In the genomic region with DNA sequence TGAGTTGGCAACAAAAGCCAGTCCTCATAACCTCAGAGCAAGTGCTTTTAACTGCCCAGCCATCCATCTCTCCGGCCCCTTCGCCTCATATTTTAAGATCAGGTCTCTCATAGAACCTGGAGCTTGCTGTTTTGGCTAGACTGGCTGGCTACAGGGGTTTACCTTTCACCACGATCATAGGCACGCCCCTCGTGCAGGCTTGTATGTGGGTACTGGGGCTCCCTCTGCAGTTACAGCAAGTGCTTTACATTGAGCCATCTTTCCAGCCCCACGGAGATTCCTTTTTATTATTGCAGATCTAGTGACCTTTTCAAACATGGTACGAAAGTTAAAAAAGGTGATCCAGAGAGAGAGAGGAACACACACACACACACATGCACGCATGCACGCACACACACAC, we compare ENCODE assay signal across 25 mouse cellular contexts. TPM values are rescaled to one million over a fixed set of nuclear protein-coding genes. Genes with fewer than 3 reads are reported as not detected.
DNase-seq lines count a peak whose midpoint lies in the region; ATAC-seq and TF ChIP-seq lines count a peak whose summit lies in the region.
"Had no signal": no experiment of that assay in that cellular context is flagged by ENCODE, and none has a peak within 500 bp of the region (broad histone marks: within the 10 kb centered on the region; RNA-seq: fewer than 3 reads in every experiment).

No protein-coding gene starts in this region.

- no peak for ATAC-seq in embryonic facial prominence, embryonic 11.5 days (replicated peaks; ENCODE audit: insufficient number of reproducible peaks, low FRiP score, low TSS enrichment, low read depth)
- no peak for ATAC-seq in intestine, embryonic 15.5 days
- ATAC-seq in intestine, embryonic 16.5 days = no peak
- ATAC-seq in midbrain, postnatal 0 days (ENCODE audit: low FRiP score) = no peak
- no peak for ATAC-seq in kidney, embryonic 16.5 days (ENCODE audit: low FRiP score, low TSS enrichment)
- ATAC-seq: activated CD4-positive, CD25-positive, alpha-beta regulatory T cell, adult 4 months; liver, embryonic 12.5 days; Patski had no signal

- H3K9ac ChIP-seq in embryonic facial prominence, embryonic 11.5 days (replicated peaks; ENCODE audit: low read length) = no peak overlapping the region
- no peak overlapping the region for H3K9ac ChIP-seq in intestine, embryonic 15.5 days
- H3K9ac ChIP-seq in intestine, embryonic 16.5 days (ENCODE audit: low read depth, low read length) = no peak overlapping the region
- H3K9ac ChIP-seq in midbrain, postnatal 0 days (replicated peaks; ENCODE audit: low read length, poor library complexity, severe bottlenecking) = no peak overlapping the region
- no peak overlapping the region for H3K9ac ChIP-seq in kidney, embryonic 16.5 days (replicated peaks; ENCODE audit: low read length)
- H3K9ac ChIP-seq: forebrain, embryonic 12.5 days; heart, embryonic 12.5 days; liver, embryonic 12.5 days had no signal

- WGBS in embryonic facial prominence, embryonic 11.5 days = 64% methylated on average over 9 of the region's 9 CpGs
- 68% methylated on average over 9 of the region's 9 CpGs for whole genome bisulfite sequencing in embryonic facial prominence, embryonic 10.5 days
- WGBS in intestine, embryonic 15.5 days = 59% methylated on average over 9 of the region's 9 CpGs
- WGBS in intestine, embryonic 16.5 days = 54% methylated on average over 9 of the region's 9 CpGs
- 76% methylated on average over 9 of the region's 9 CpGs for WGBS in midbrain, postnatal 0 days
- WGBS in midbrain, embryonic 10.5 days = 68% methylated on average over 9 of the region's 9 CpGs
- WGBS in kidney, embryonic 16.5 days = 55% methylated on average over 9 of the region's 9 CpGs

- no peak overlapping the region for H3K4me3 ChIP-seq in embryonic facial prominence, embryonic 11.5 days (ENCODE audit: low read depth, low read length)
- H3K4me3 ChIP-seq in embryonic facial prominence, embryonic 10.5 days = no peak overlapping the region
- H3K4me3 ChIP-seq in intestine, embryonic 15.5 days (replicated peaks) = no peak overlapping the region
- no peak overlapping the region for H3K4me3 ChIP-seq in intestine, embryonic 16.5 days (ENCODE audit: low read length)
- H3K4me3 ChIP-seq in midbrain, postnatal 0 days (ENCODE audit: low read depth, low read length) = no peak overlapping the region
- no peak overlapping the region for H3K4me3 ChIP-seq in midbrain, embryonic 10.5 days
- H3K4me3 ChIP-seq in kidney, embryonic 16.5 days (ENCODE audit: low read length) = no peak overlapping the region
- H3K4me3 ChIP-seq: forebrain, embryonic 12.5 days; heart, embryonic 12.5 days; limb, embryonic 10.5 days; liver, embryonic 12.5 days had no signal

- H3K4me1 ChIP-seq in embryonic facial prominence, embryonic 11.5 days (ENCODE audit: control insufficient read depth, insufficient read depth, low read length) = no peaks in the 10 kb centered on the region
- peaks cover 30% of the 10 kb centered on the region for H3K4me1 ChIP-seq in embryonic facial prominence, embryonic 10.5 days
- H3K4me1 ChIP-seq in intestine, embryonic 15.5 days (replicated peaks) = no peaks in the 10 kb centered on the region
- no peaks in the 10 kb centered on the region for H3K4me1 ChIP-seq in intestine, embryonic 16.5 days (ENCODE audit: control insufficient read depth, insufficient read depth, low read length)
- H3K4me1 ChIP-seq in midbrain, postnatal 0 days (ENCODE audit: insufficient read depth, low read length) = no peaks in the 10 kb centered on the region
- peaks cover 17% of the 10 kb centered on the region for H3K4me1 ChIP-seq in midbrain, embryonic 10.5 days
- peaks cover 4% of the 10 kb centered on the region for H3K4me1 ChIP-seq in kidney, embryonic 16.5 days (ENCODE audit: insufficient read depth, low read length)
- H3K4me1 ChIP-seq: forebrain, embryonic 12.5 days had no signal

- H3K27ac ChIP-seq in embryonic facial prominence, embryonic 11.5 days (replicated peaks; ENCODE audit: low read depth, low read length) = no peak overlapping the region
- no peak overlapping the region for H3K27ac ChIP-seq in embryonic facial prominence, embryonic 10.5 days (replicated peaks)
- no peak overlapping the region for H3K27ac ChIP-seq in intestine, embryonic 15.5 days
- H3K27ac ChIP-seq in intestine, embryonic 16.5 days (ENCODE audit: low read length) = no peak overlapping the region
- H3K27ac ChIP-seq in midbrain, postnatal 0 days (ENCODE audit: low read depth, low read length) = no peak overlapping the region
- no peak overlapping the region for H3K27ac ChIP-seq in midbrain, embryonic 10.5 days (replicated peaks)
- H3K27ac ChIP-seq in kidney, embryonic 16.5 days (ENCODE audit: low read length) = no peak overlapping the region
- H3K27ac ChIP-seq: forebrain, embryonic 12.5 days; limb, embryonic 10.5 days; liver, embryonic 12.5 days had no signal

- H3K4me2 ChIP-seq in embryonic facial prominence, embryonic 11.5 days (ENCODE audit: low read depth, low read length) = no peak overlapping the region
- 0 out of 2 replicates have a peak overlapping the region, but pooled peaks have one; percentile 7 for H3K4me2 ChIP-seq in intestine, embryonic 15.5 days (replicated peaks)
- H3K4me2 ChIP-seq in intestine, embryonic 16.5 days (ENCODE audit: low read depth, low read length) = no peak overlapping the region
- no peak overlapping the region for H3K4me2 ChIP-seq in midbrain, postnatal 0 days (ENCODE audit: low read depth, low read length, poor library complexity, severe bottlenecking)
- H3K4me2 ChIP-seq in kidney, embryonic 16.5 days (replicated peaks; ENCODE audit: low read depth, low read length) = no peak overlapping the region
- H3K4me2 ChIP-seq: forebrain, embryonic 12.5 days; heart, embryonic 12.5 days; liver, embryonic 12.5 days had no signal

- no peaks in the 10 kb centered on the region for H3K36me3 ChIP-seq in embryonic facial prominence, embryonic 11.5 days (replicated peaks; ENCODE audit: control insufficient read depth, insufficient read depth, low read depth, low read length)
- no peaks in the 10 kb centered on the region for H3K36me3 ChIP-seq in embryonic facial prominence, embryonic 10.5 days (replicated peaks)
- H3K36me3 ChIP-seq in intestine, embryonic 15.5 days = no peaks in the 10 kb centered on the region
- no peaks in the 10 kb centered on the region for H3K36me3 ChIP-seq in intestine, embryonic 16.5 days (ENCODE audit: control insufficient read depth, insufficient read depth, low read length)
- no peaks in the 10 kb centered on the region for H3K36me3 ChIP-seq in midbrain, postnatal 0 days (ENCODE audit: insufficient read depth, low read length)
- no peaks in the 10 kb centered on the region for H3K36me3 ChIP-seq in midbrain, embryonic 10.5 days
- H3K36me3 ChIP-seq in kidney, embryonic 16.5 days (ENCODE audit: insufficient read depth, low read length) = no peaks in the 10 kb centered on the region
- H3K36me3 ChIP-seq: forebrain, embryonic 12.5 days; heart, embryonic 12.5 days; limb, embryonic 10.5 days; liver, embryonic 12.5 days had no signal

- DNase-seq in embryonic facial prominence, embryonic 11.5 days (ENCODE audit: low spot score) = peak; percentile 29
- no peak for DNase-seq in embryonic facial prominence, embryonic 10.5 days (ENCODE audit: low spot score)
- DNase-seq in midbrain, postnatal 0 days (ENCODE audit: low spot score) = peak; percentile 21
- no peak for DNase-seq in midbrain, embryonic 10.5 days (ENCODE audit: low spot score)
- DNase-seq in left cerebral cortex, postnatal 10 days (ENCODE audit: extremely low spot score in 1 of 2, low spot score in 2 of 2) = no peak
- DNase-seq: adrenal gland, postnatal 25 days; cerebellum, adult 2 months; gastrocnemius, postnatal 36 days; heart, postnatal 36 days; kidney, adult 2 months; kidney, postnatal 4 days; right cerebral cortex, postnatal 4 days; thymus, postnatal 25 days had no signal

- H3K27me3 ChIP-seq in embryonic facial prominence, embryonic 11.5 days (ENCODE audit: control insufficient read depth, insufficient read depth, low read length) = no peaks in the 10 kb centered on the region
- peaks cover 11% of the 10 kb centered on the region; the same call in 1 of the 2 replicates for H3K27me3 ChIP-seq in embryonic facial prominence, embryonic 10.5 days (replicated peaks; ENCODE audit: low read depth, poor library complexity, severe bottlenecking)
- H3K27me3 ChIP-seq in intestine, embryonic 15.5 days (replicated peaks) = no peaks in the 10 kb centered on the region
- no peaks in the 10 kb centered on the region for H3K27me3 ChIP-seq in intestine, embryonic 16.5 days (replicated peaks; ENCODE audit: control insufficient read depth, insufficient read depth, low read length)
- H3K27me3 ChIP-seq in midbrain, postnatal 0 days (ENCODE audit: insufficient read depth, low read length) = no peaks in the 10 kb centered on the region
- H3K27me3 ChIP-seq in midbrain, embryonic 10.5 days (ENCODE audit: low read depth, poor library complexity, severe bottlenecking) = 0 out of 2 replicates have a peak, but pooled peaks cover 18% of the 10 kb centered on the region
- no peaks in the 10 kb centered on the region for H3K27me3 ChIP-seq in kidney, embryonic 16.5 days (ENCODE audit: insufficient read depth, low read length)
- H3K27me3 ChIP-seq: heart, embryonic 12.5 days; Patski had no signal

- peak; percentile 38 for TF ChIP-seq CTCF in midbrain, postnatal 0 days (IDR thresholded peaks at IDR 0.05)

- H3K9me3 ChIP-seq in embryonic facial prominence, embryonic 11.5 days (replicated peaks; ENCODE audit: control insufficient read depth, low read length) = no peaks in the 10 kb centered on the region
- no peaks in the 10 kb centered on the region for H3K9me3 ChIP-seq in embryonic facial prominence, embryonic 10.5 days
- no peaks in the 10 kb centered on the region for H3K9me3 ChIP-seq in intestine, embryonic 15.5 days
- no peaks in the 10 kb centered on the region for H3K9me3 ChIP-seq in intestine, embryonic 16.5 days (ENCODE audit: control insufficient read depth, low read length)
- H3K9me3 ChIP-seq in midbrain, postnatal 0 days (ENCODE audit: low read length) = no peaks in the 10 kb centered on the region
- no peaks in the 10 kb centered on the region for H3K9me3 ChIP-seq in midbrain, embryonic 10.5 days (replicated peaks)
- H3K9me3 ChIP-seq in kidney, embryonic 16.5 days (ENCODE audit: low read length) = no peaks in the 10 kb centered on the region
- H3K9me3 ChIP-seq: forebrain, embryonic 12.5 days; heart, embryonic 12.5 days; limb, embryonic 10.5 days; liver, embryonic 12.5 days had no signal

- intact Hi-C loops in left cerebral cortex, postnatal 10 days (cut with DNase I) = no loop called here

RNA-seq across cellular contexts. Expression of a gene that starts 13.4 kb away (rescaled TPM):
- 0.07 TPM in 1 of 2 replicates, not detected in the other for polyA plus RNA-seq in embryonic facial prominence, embryonic 11.5 days (2014; fragmentation: Nextera tagmentation; extraction: Ambion mirVana)
- polyA plus RNA-seq in embryonic facial prominence, embryonic 10.5 days (2016; fragmentation: Nextera tagmentation; extraction: Ambion mirVana) = not detected in 2 replicates
- polyA plus RNA-seq in intestine, embryonic 15.5 days (2015; fragmentation: Nextera tagmentation; extraction: Ambion mirVana) = not detected in 2 replicates
- polyA plus RNA-seq in intestine, embryonic 16.5 days (2015; fragmentation: Nextera tagmentation; extraction: Ambion mirVana) = not detected in 2 replicates
- total RNA-seq in midbrain, postnatal 0 days (2014; rRNA removed) = not detected in 2 replicates
- not detected in 2 replicates for polyA plus RNA-seq in midbrain, postnatal 0 days (2015; fragmentation: Nextera tagmentation; extraction: Ambion mirVana)
- 0.07 TPM in 1 of 2 replicates, not detected in the other for polyA plus RNA-seq in midbrain, embryonic 10.5 days (2016; fragmentation: Nextera tagmentation; extraction: Ambion mirVana)
- polyA plus RNA-seq in kidney, embryonic 16.5 days (2015; fragmentation: Nextera tagmentation; extraction: Ambion mirVana) = 0.07 TPM in 1 of 2 replicates, not detected in the other
- not detected for total RNA-seq in left cerebral cortex, postnatal 10 days (2021)
- total RNA-seq: adrenal gland, postnatal 25 days; gastrocnemius, postnatal 36 days; layer of hippocampus, postnatal 14 days; monocyte, adult 5-6 weeks; neutrophil, adult 5-6 weeks had no signal
- polyA plus RNA-seq: activated CD4-positive, CD25-positive, alpha-beta regulatory T cell, adult 4 months; cerebellum, adult 2 months; forebrain, embryonic 12.5 days; heart, embryonic 12.5 days; limb, embryonic 10.5 days; liver, embryonic 12.5 days had no signal

RNA-seq across cellular contexts. Expression of a gene that starts 24.7 kb away (rescaled TPM):
- polyA plus RNA-seq in embryonic facial prominence, embryonic 11.5 days (2014; fragmentation: Nextera tagmentation; extraction: Ambion mirVana) = 0.34 and 0.35 TPM in 2 replicates
- 0.29 and 1.1 TPM in 2 replicates for polyA plus RNA-seq in embryonic facial prominence, embryonic 10.5 days (2016; fragmentation: Nextera tagmentation; extraction: Ambion mirVana)
- 0.25 TPM in 1 of 2 replicates, not detected in the other for polyA plus RNA-seq in intestine, embryonic 15.5 days (2015; fragmentation: Nextera tagmentation; extraction: Ambion mirVana)
- not detected in 2 replicates for polyA plus RNA-seq in intestine, embryonic 16.5 days (2015; fragmentation: Nextera tagmentation; extraction: Ambion mirVana)
- 1.7 TPM in 1 of 2 replicates, not detected in the other for total RNA-seq in midbrain, postnatal 0 days (2014; rRNA removed)
- 0.40 TPM in 1 of 2 replicates, not detected in the other for polyA plus RNA-seq in midbrain, postnatal 0 days (2015; fragmentation: Nextera tagmentation; extraction: Ambion mirVana)
- polyA plus RNA-seq in midbrain, embryonic 10.5 days (2016; fragmentation: Nextera tagmentation; extraction: Ambion mirVana) = 0.41 and 0.55 TPM in 2 replicates
- polyA plus RNA-seq in kidney, embryonic 16.5 days (2015; fragmentation: Nextera tagmentation; extraction: Ambion mirVana) = 2.8 and 3.7 TPM in 2 replicates
- not detected for total RNA-seq in left cerebral cortex, postnatal 10 days (2021)
- total RNA-seq: adrenal gland, postnatal 25 days; gastrocnemius, postnatal 36 days; layer of hippocampus, postnatal 14 days; monocyte, adult 5-6 weeks; neutrophil, adult 5-6 weeks had no signal
- polyA plus RNA-seq: activated CD4-positive, CD25-positive, alpha-beta regulatory T cell, adult 4 months; liver, embryonic 12.5 days; Patski had no signal

RNA-seq across cellular contexts. Expression of a gene that starts 33.5 kb away (rescaled TPM):
- 117 and 134 TPM in 2 replicates for polyA plus RNA-seq in embryonic facial prominence, embryonic 11.5 days (2014; fragmentation: Nextera tagmentation; extraction: Ambion mirVana)
- polyA plus RNA-seq in embryonic facial prominence, embryonic 10.5 days (2016; fragmentation: Nextera tagmentation; extraction: Ambion mirVana) = 122 and 125 TPM in 2 replicates
- 110 and 128 TPM in 2 replicates for polyA plus RNA-seq in intestine, embryonic 15.5 days (2015; fragmentation: Nextera tagmentation; extraction: Ambion mirVana)
- 98.0 and 101 TPM in 2 replicates for polyA plus RNA-seq in intestine, embryonic 16.5 days (2015; fragmentation: Nextera tagmentation; extraction: Ambion mirVana)
- 6.8 and 30.2 TPM in 2 replicates for total RNA-seq in midbrain, postnatal 0 days (2014; rRNA removed)
- 41.6 and 44.9 TPM in 2 replicates for polyA plus RNA-seq in midbrain, postnatal 0 days (2015; fragmentation: Nextera tagmentation; extraction: Ambion mirVana)
- polyA plus RNA-seq in midbrain, embryonic 10.5 days (2016; fragmentation: Nextera tagmentation; extraction: Ambion mirVana) = 126 and 133 TPM in 2 replicates
- polyA plus RNA-seq in kidney, embryonic 16.5 days (2015; fragmentation: Nextera tagmentation; extraction: Ambion mirVana) = 101 and 110 TPM in 2 replicates
- 10 to 100 TPM; 13.3 to 13.6 TPM for total RNA-seq in left cerebral cortex, postnatal 10 days (2021)

RNA-seq across cellular contexts. Expression of a gene that starts 42.4 kb away (rescaled TPM):
- 1.7 TPM in 1 of 2 replicates, not detected in the other for polyA plus RNA-seq in embryonic facial prominence, embryonic 11.5 days (2014; fragmentation: Nextera tagmentation; extraction: Ambion mirVana)
- 0.38 and 0.47 TPM in 2 replicates for polyA plus RNA-seq in embryonic facial prominence, embryonic 10.5 days (2016; fragmentation: Nextera tagmentation; extraction: Ambion mirVana)
- polyA plus RNA-seq in intestine, embryonic 15.5 days (2015; fragmentation: Nextera tagmentation; extraction: Ambion mirVana) = 0.37 TPM in 1 of 2 replicates, not detected in the other
- 0.10 and 0.21 TPM in 2 replicates for polyA plus RNA-seq in intestine, embryonic 16.5 days (2015; fragmentation: Nextera tagmentation; extraction: Ambion mirVana)
- total RNA-seq in midbrain, postnatal 0 days (2014; rRNA removed) = 1.2 and 2.0 TPM in 2 replicates
- 0.58 and 0.90 TPM in 2 replicates for polyA plus RNA-seq in midbrain, postnatal 0 days (2015; fragmentation: Nextera tagmentation; extraction: Ambion mirVana)
- polyA plus RNA-seq in midbrain, embryonic 10.5 days (2016; fragmentation: Nextera tagmentation; extraction: Ambion mirVana) = 0.23 and 0.29 TPM in 2 replicates
- 0.21 TPM in 1 of 2 replicates, not detected in the other for polyA plus RNA-seq in kidney, embryonic 16.5 days (2015; fragmentation: Nextera tagmentation; extraction: Ambion mirVana)
- total RNA-seq in left cerebral cortex, postnatal 10 days (2021) = under 1 TPM; 0.21 to 0.34 TPM
- total RNA-seq: adrenal gland, postnatal 25 days; gastrocnemius, postnatal 36 days; heart, postnatal 36 days; monocyte, adult 5-6 weeks; neutrophil, adult 5-6 weeks had no signal
- polyA plus RNA-seq: activated CD4-positive, CD25-positive, alpha-beta regulatory T cell, adult 4 months; kidney, adult 2 months; limb, embryonic 10.5 days; liver, embryonic 12.5 days; Patski had no signal

Comparison
In these comparisons a context has a peak if more than half of its experiments do, and no peak if none do; other contexts are left out.
1. DNase-seq: peak in embryonic facial prominence, embryonic 11.5 days (single experiment) and midbrain, postnatal 0 days (single experiment); none in embryonic facial prominence, embryonic 10.5 days (single experiment), midbrain, embryonic 10.5 days (single experiment) and left cerebral cortex, postnatal 10 days (0 of 2).